Mouse (Mus musculus): ENCODE data around the gene Zbtb1. TPM values are rescaled to one million over a fixed set of nuclear protein-coding genes. Genes with fewer than 3 reads are reported as not detected.

Gene Zbtb1
- polyA plus RNA-seq, 1 experiment from 2014 or later: 10.0 TPM

DNA sequence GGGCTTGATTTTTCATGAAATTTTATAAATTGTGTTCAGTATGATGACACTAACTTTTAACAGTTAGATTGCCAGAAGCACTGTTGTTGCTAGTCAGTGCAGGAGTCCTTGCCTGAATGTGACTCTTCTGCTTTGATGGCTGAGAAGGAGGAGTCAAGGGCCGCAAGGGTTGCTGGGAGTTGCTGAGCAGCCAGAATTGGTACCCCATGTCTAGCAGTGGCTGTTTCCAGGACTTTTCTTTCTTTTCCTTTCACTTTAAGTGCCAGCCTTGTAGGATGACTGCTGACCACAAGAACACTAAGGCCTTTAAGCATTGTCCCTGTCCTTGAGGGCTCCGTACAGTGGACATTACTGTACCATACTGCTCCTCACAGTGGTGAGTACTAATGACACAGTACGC is 7.7 kb downstream of the Zbtb1 start:
- Histone ChIP-seq H3K9ac (replicated peaks; ENCODE audit: low read length) (no peak overlapping the region), H3K27ac (ENCODE audit: low read length) (no peak overlapping the region), H3K27me3 (ENCODE audit: insufficient read depth, low read length) (no peaks in the 10 kb centered on the region), H3K4me1 (ENCODE audit: insufficient read depth, low read length) (peaks cover 14% of the 10 kb centered on the region), H3K4me2 (replicated peaks; ENCODE audit: low read depth, low read length) (no peak overlapping the region), H3K9me3 (ENCODE audit: low read length) (no peaks in the 10 kb centered on the region), H3K4me3 (ENCODE audit: low read length) (no peak overlapping the region), H3K36me3 (ENCODE audit: insufficient read depth, low read length) (peaks cover 5% of the 10 kb centered on the region; the same call in 1 of the 2 replicates)
- WGBS: 89% methylated on average over 3 of the region's 3 CpGs
- ATAC-seq (ENCODE audit: low FRiP score, low TSS enrichment): no peak

DNA sequence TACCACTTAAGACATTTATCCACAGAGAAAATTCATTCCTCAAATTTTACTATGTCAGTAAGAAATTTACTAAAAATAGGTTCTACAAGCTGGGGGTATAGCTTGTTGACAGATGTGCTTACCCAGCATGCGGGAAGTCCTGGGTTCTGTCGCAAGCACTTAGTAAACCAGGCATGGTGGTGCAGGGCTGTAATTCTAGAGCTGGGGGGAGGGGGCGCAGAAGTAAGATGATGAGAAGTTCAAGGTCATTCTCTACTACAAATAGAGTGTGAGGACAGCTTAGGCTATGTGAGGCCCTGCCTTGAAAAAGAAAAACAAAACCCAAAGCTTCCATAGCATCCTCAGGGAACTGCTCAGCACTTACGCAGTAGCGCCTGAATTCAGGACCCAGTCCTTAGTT is 8.5 kb downstream of the Zbtb1 start:
- Histone ChIP-seq H3K27me3 (ENCODE audit: insufficient read depth, low read length) (no peaks in the 10 kb centered on the region), H3K36me3 (ENCODE audit: insufficient read depth, low read length) (peaks cover 5% of the 10 kb centered on the region; the same call in 1 of the 2 replicates), H3K4me3 (ENCODE audit: low read length) (no peak overlapping the region), H3K9ac (replicated peaks; ENCODE audit: low read length) (no peak overlapping the region), H3K4me1 (ENCODE audit: insufficient read depth, low read length) (peaks cover 10% of the 10 kb centered on the region; the same call in 1 of the 2 replicates), H3K9me3 (ENCODE audit: low read length) (no peaks in the 10 kb centered on the region), H3K4me2 (replicated peaks; ENCODE audit: low read depth, low read length) (no peak overlapping the region), H3K27ac (ENCODE audit: low read length) (no peak overlapping the region)
- no peak for ATAC-seq (ENCODE audit: low FRiP score, low TSS enrichment)
- WGBS: 83% methylated on average over 5 of the region's 5 CpGs

DNA sequence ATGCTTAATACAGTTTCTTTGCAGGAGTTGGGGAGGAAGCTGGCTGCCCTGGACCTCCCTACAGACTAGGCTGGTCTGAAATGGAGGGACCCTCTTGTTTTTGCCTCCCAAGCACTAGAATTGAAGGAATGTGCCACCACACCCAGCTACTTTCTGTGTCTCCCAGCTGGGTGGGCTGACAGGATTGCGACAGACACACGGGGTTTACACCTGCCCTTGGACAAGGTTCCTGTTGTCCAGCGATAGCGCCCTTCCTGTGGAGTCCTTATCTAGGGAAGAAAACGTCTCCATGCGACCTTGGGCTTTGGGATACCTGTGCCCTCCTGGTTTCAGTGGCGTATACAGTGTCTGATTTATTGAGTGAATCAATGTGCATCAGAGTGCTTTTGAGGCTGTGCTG is 10.1 kb downstream of the Zbtb1 start:
- H3K4me2 ChIP-seq (replicated peaks; ENCODE audit: low read depth, low read length): no peak overlapping the region
- H3K9ac ChIP-seq (replicated peaks; ENCODE audit: low read length): no peak overlapping the region
- peaks cover 7% of the 10 kb centered on the region for H3K36me3 ChIP-seq (ENCODE audit: insufficient read depth, low read length)
- no peaks in the 10 kb centered on the region for H3K9me3 ChIP-seq (ENCODE audit: low read length)
- no peak overlapping the region for H3K27ac ChIP-seq (ENCODE audit: low read length)
- H3K4me1 ChIP-seq (ENCODE audit: insufficient read depth, low read length): no peaks in the 10 kb centered on the region
- 69% methylated on average over 7 of the region's 7 CpGs for WGBS
- no peak overlapping the region for H3K4me3 ChIP-seq (ENCODE audit: low read length)
- H3K27me3 ChIP-seq (ENCODE audit: insufficient read depth, low read length): no peaks in the 10 kb centered on the region
- no peak for ATAC-seq (ENCODE audit: low FRiP score, low TSS enrichment)

DNA sequence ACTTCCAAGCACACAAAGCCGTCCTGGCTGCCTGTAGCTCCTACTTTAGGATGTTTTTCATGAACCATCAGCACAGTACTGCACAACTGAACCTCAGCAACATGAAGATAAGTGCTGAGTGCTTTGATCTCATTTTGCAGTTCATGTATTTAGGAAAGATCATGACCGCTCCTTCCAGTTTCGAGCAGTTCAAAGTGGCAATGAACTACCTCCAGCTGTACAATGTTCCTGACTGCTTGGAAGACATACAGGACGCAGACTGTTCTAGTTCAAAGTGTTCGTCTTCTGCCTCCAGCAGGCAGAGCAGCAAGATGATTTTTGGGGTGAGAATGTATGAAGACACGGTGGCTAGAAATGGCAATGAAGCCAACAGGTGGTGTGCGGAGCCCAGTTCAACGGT is 15.3 kb downstream of the Zbtb1 start:
- no peak overlapping the region for H3K9ac ChIP-seq (replicated peaks; ENCODE audit: low read length)
- WGBS: 91% methylated on average over 8 of the region's 8 CpGs

DNA sequence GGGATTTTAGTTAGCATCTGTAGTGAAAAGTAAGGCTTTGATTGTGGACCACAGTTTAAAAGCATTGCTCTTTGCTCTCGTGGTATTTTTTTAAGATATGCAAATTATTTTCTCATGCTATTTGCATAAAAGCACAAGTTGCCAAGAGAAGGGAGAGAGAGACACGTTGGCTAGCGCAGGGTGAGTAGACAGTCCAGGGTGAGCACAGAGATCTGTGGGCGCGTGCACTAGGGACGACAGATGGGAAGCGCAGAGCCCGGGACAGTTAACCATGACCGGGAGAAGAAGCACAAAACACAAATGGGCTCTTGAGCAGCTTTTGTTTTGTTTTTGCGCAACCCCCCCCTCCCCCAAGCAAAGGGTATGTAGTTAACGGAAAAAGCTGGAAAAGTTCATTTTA is 18.7 kb downstream of the Zbtb1 start:
- Histone ChIP-seq H3K9me3 (ENCODE audit: low read length) (no peaks in the 10 kb centered on the region), H3K9ac (replicated peaks; ENCODE audit: low read length) (no peak overlapping the region), H3K27me3 (ENCODE audit: insufficient read depth, low read length) (no peaks in the 10 kb centered on the region), H3K4me2 (replicated peaks; ENCODE audit: low read depth, low read length) (no peak overlapping the region), H3K27ac (ENCODE audit: low read length) (no peak overlapping the region), H3K4me1 (ENCODE audit: insufficient read depth, low read length) (no peaks in the 10 kb centered on the region), H3K4me3 (ENCODE audit: low read length) (no peak overlapping the region), H3K36me3 (ENCODE audit: insufficient read depth, low read length) (peaks cover 29% of the 10 kb centered on the region)
- no peak for ATAC-seq (ENCODE audit: low FRiP score, low TSS enrichment)
- 88% methylated on average over 11 of the region's 11 CpGs for WGBS

More for the DNA sequence above, 15.3 kb downstream of the Zbtb1 start:
- Histone ChIP-seq H3K4me3 (ENCODE audit: low read length) (no peak overlapping the region), H3K4me2 (replicated peaks; ENCODE audit: low read depth, low read length) (no peak overlapping the region), H3K36me3 (ENCODE audit: insufficient read depth, low read length) (peaks cover 34% of the 10 kb centered on the region), H3K4me1 (ENCODE audit: insufficient read depth, low read length) (no peaks in the 10 kb centered on the region), H3K27ac (ENCODE audit: low read length) (no peak overlapping the region), H3K27me3 (ENCODE audit: insufficient read depth, low read length) (no peaks in the 10 kb centered on the region), H3K9me3 (ENCODE audit: low read length) (no peaks in the 10 kb centered on the region)
- no peak for ATAC-seq (ENCODE audit: low FRiP score, low TSS enrichment)

- Histone ChIP-seq H3K4me3 (ENCODE audit: low read length) (no peak overlapping the region), H3K9ac (replicated peaks; ENCODE audit: low read length) (no peak overlapping the region), H3K36me3 (ENCODE audit: insufficient read depth, low read length) (peaks cover 13% of the 10 kb centered on the region), H3K4me2 (replicated peaks; ENCODE audit: low read depth, low read length) (no peak overlapping the region), H3K27me3 (ENCODE audit: insufficient read depth, low read length) (no peaks in the 10 kb centered on the region), H3K27ac (ENCODE audit: low read length) (no peak overlapping the region), H3K4me1 (ENCODE audit: insufficient read depth, low read length) (no peaks in the 10 kb centered on the region), H3K9me3 (ENCODE audit: low read length) (no peaks in the 10 kb centered on the region)
- WGBS: 71% methylated on average over 3 of the region's 3 CpGs
- ATAC-seq (ENCODE audit: low FRiP score, low TSS enrichment): no peak
These were observed 21.7 kb downstream of the Zbtb1 start for GRCm38 (mm10) chr12:76391595-76392271.

GRCm38 (mm10) chr12:76392979-76393378 is 22.9 kb downstream of the Zbtb1 start:
- H3K4me1 ChIP-seq (ENCODE audit: insufficient read depth, low read length): no peaks in the 10 kb centered on the region
- peaks cover 9% of the 10 kb centered on the region; the same call in 1 of the 2 replicates for H3K36me3 ChIP-seq (ENCODE audit: insufficient read depth, low read length)
- H3K4me3 ChIP-seq (ENCODE audit: low read length): no peak overlapping the region
- H3K27ac ChIP-seq (ENCODE audit: low read length): no peak overlapping the region
- H3K27me3 ChIP-seq (ENCODE audit: insufficient read depth, low read length): no peaks in the 10 kb centered on the region
- H3K4me2 ChIP-seq (replicated peaks; ENCODE audit: low read depth, low read length): no peak overlapping the region
- 82% methylated on average over 5 of the region's 5 CpGs for WGBS
- ATAC-seq (ENCODE audit: low FRiP score, low TSS enrichment): no peak
- H3K9ac ChIP-seq (replicated peaks; ENCODE audit: low read length): no peak overlapping the region
- H3K9me3 ChIP-seq (ENCODE audit: low read length): no peaks in the 10 kb centered on the region

DNA sequence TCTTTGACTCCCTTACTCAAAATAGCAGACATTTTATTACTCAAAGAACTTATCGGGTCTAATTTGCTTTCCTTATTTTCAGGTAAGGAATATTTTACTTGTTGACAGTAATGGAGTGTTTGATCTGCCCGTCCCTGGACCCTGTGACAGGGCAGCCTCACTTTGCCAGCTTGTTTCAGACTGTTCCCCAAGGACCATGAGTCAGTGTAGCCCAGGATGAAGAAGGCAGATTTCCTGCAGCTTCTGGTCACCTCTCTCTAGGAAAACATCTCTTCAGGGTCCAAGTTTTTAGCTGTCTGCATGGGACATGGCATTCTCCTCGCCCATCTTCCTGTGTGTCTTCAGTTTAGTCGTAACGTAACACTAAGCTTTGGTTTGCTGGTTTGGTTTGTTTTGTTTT is 27.2 kb downstream of the Zbtb1 start:
- no peak for ATAC-seq (ENCODE audit: low FRiP score, low TSS enrichment)
- Histone ChIP-seq H3K4me3 (ENCODE audit: low read length) (no peak overlapping the region), H3K9ac (replicated peaks; ENCODE audit: low read length) (no peak overlapping the region), H3K27me3 (ENCODE audit: insufficient read depth, low read length) (no peaks in the 10 kb centered on the region; the same call in 1 of the 2 replicates), H3K27ac (ENCODE audit: low read length) (no peak overlapping the region), H3K4me1 (ENCODE audit: insufficient read depth, low read length) (no peaks in the 10 kb centered on the region), H3K9me3 (ENCODE audit: low read length) (no peaks in the 10 kb centered on the region), H3K4me2 (replicated peaks; ENCODE audit: low read depth, low read length) (no peak overlapping the region), H3K36me3 (ENCODE audit: insufficient read depth, low read length) (no peaks in the 10 kb centered on the region)
- 75% methylated on average over 5 of the region's 5 CpGs for WGBS

DNA sequence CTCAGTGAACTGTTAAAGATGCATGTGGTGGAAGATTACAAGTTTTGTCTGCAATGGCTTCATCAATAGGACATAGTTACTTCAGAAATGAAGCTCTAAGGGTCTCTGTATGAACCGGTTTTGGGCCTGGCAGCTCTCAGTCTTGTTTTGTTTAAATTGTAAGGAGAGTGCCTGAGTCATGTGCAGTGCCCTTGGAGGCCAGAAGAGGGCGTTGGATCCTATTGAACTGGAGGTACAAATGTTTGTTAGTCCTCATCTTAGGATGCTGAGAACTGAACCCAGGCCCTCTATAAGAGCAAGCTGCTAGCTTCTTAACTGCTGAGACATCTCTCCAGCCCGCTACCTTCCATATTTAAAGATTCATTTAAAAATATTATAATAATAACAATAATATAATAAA is 31.6 kb downstream of the Zbtb1 start:
- H3K4me1 ChIP-seq (ENCODE audit: insufficient read depth, low read length): peaks cover 22% of the 10 kb centered on the region

GRCm38 (mm10) chr12:76402991-76403885 is 33.2 kb downstream of the Zbtb1 start:
- WGBS: 2% methylated on average over 52 of the region's 54 CpGs
- peak; percentile 92 for ATAC-seq (ENCODE audit: low FRiP score, low TSS enrichment)
- Histone ChIP-seq H3K4me2 (replicated peaks; ENCODE audit: low read depth, low read length) (peak overlapping the region; percentile 83), H3K9ac (replicated peaks; ENCODE audit: low read length) (peak overlapping the region; percentile 75), H3K27me3 (ENCODE audit: insufficient read depth, low read length) (peaks cover 29% of the 10 kb centered on the region), H3K9me3 (ENCODE audit: low read length) (no peaks in the 10 kb centered on the region), H3K36me3 (ENCODE audit: insufficient read depth, low read length) (no peaks in the 10 kb centered on the region), H3K27ac (ENCODE audit: low read length) (peak overlapping the region; percentile 88), H3K4me1 (ENCODE audit: insufficient read depth, low read length) (peaks cover 22% of the 10 kb centered on the region), H3K4me3 (ENCODE audit: low read length) (peak overlapping the region; percentile 70)

More for the DNA sequence above, 31.6 kb downstream of the Zbtb1 start:
- no peak overlapping the region for H3K4me3 ChIP-seq (ENCODE audit: low read length)
- H3K9me3 ChIP-seq (ENCODE audit: low read length): no peaks in the 10 kb centered on the region
- WGBS: 58% methylated on average over 3 of the region's 3 CpGs
- peaks cover 19% of the 10 kb centered on the region for H3K27me3 ChIP-seq (ENCODE audit: insufficient read depth, low read length)
- no peak for ATAC-seq (ENCODE audit: low FRiP score, low TSS enrichment)
- H3K27ac ChIP-seq (ENCODE audit: low read length): no peak overlapping the region
- no peaks in the 10 kb centered on the region for H3K36me3 ChIP-seq (ENCODE audit: insufficient read depth, low read length)
- H3K4me2 ChIP-seq (replicated peaks; ENCODE audit: low read depth, low read length): no peak overlapping the region
- no peak overlapping the region for H3K9ac ChIP-seq (replicated peaks; ENCODE audit: low read length)

All from kidney, embryonic 16.5 days (tissue).